Mouse (Mus musculus): ENCODE data around the gene Erf. TPM values are rescaled to one million over a fixed set of nuclear protein-coding genes. Genes with fewer than 3 reads are reported as not detected.

The Erf gene
- polyA plus RNA-seq, 1 experiment from 2014 or later = 14.6 TPM

DNA sequence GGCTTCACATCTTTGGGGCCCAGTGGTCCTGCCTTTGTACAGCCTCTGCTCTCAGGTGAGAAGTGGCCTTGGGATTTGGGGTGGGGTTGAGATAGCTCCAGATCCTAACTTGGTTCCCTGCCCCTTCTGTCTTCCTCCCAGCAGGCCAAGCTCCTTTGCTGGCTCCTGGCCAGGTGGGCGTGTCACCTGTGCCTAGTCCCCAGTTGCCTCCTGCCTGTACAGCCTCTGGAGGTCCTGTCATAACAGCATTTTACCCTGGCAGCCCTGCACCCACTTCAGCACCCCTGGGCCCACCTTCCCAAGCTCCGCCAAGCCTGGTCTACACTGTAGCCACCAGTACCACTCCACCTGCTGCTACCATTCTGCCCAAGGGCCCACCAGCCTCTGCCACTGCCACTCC, 40.4 kb upstream of the Erf start:
- Histone ChIP-seq H3K27me3 (ENCODE audit: control insufficient read depth, insufficient read depth, low read length) (no peaks in the 10 kb centered on the region), H3K27ac (ENCODE audit: low read depth, low read length) (no peak overlapping the region), H3K4me3 (ENCODE audit: low read depth, low read length) (no peak overlapping the region), H3K4me2 (ENCODE audit: low read depth, low read length, severe bottlenecking) (no peak overlapping the region), H3K9ac (ENCODE audit: low read length) (no peak overlapping the region), H3K9me3 (ENCODE audit: control insufficient read depth, low read length) (no peaks in the 10 kb centered on the region; the same call in 1 of the 2 replicates), H3K4me1 (replicated peaks; ENCODE audit: control insufficient read depth, insufficient read depth, low read length) (0 out of 2 replicates have a peak, but pooled peaks cover 2% of the 10 kb centered on the region), H3K36me3 (ENCODE audit: control insufficient read depth, insufficient read depth, low read length) (peaks cover 45% of the 10 kb centered on the region)
- DNase-seq (ENCODE audit: low spot score) = no peak
- 87% methylated on average over 2 of the region's 2 CpGs for WGBS
- no peak for ATAC-seq (replicated peaks; ENCODE audit: low FRiP score)

DNA sequence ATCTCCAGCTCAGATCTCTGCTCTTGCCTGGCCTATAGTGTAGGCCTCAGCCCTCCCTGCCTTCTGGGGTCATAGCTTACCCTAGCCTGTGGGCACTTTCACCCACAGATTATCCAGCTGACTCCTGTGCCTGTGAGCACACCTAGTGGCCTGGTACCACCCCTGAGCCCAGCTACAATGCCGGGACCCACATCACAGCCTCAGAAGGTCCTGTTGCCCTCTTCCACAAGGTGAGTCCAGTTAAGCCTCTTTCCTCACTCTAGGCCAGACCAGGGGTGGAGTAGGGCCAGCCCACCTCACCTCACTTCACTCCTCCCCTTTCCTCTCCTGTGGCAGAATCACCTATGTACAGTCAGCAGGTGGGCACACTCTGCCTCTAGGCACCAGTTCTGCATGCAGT, 39.9 kb upstream of the Erf start:
- Histone ChIP-seq H3K9ac (ENCODE audit: low read length) (no peak overlapping the region), H3K4me1 (replicated peaks; ENCODE audit: control insufficient read depth, insufficient read depth, low read length) (0 out of 2 replicates have a peak, but pooled peaks cover 2% of the 10 kb centered on the region), H3K36me3 (ENCODE audit: control insufficient read depth, insufficient read depth, low read length) (peaks cover 48% of the 10 kb centered on the region), H3K27ac (ENCODE audit: low read depth, low read length) (no peak overlapping the region), H3K27me3 (ENCODE audit: control insufficient read depth, insufficient read depth, low read length) (no peaks in the 10 kb centered on the region), H3K4me2 (ENCODE audit: low read depth, low read length, severe bottlenecking) (no peak overlapping the region), H3K4me3 (ENCODE audit: low read depth, low read length) (no peak overlapping the region), H3K9me3 (ENCODE audit: control insufficient read depth, low read length) (no peaks in the 10 kb centered on the region; the same call in 1 of the 2 replicates)
- DNase-seq (ENCODE audit: low spot score) (no peak), ATAC-seq (replicated peaks; ENCODE audit: low FRiP score) (no peak)
- 100% methylated on average over 1 of the region's 1 CpGs for WGBS

DNA sequence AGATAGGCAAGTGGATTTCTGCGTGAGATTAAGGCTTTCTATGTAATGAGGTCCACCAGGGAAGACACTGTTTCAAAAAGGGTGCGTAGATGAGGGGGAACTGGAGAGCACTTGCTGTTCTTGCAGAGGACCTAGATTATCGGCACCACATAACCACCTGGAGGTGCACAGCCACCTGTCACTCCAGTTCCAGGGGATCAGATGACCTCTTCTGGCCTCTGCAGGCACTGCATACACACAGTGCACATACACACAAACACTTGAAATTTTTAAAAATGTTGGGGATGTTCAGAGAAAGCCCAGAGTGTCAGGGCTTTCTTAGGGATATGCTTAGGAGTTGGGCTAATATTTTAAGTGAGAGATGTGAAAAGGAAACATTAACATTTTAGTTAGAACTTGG, 39.4 kb upstream of the Erf start:
- Histone ChIP-seq H3K27me3 (ENCODE audit: control insufficient read depth, insufficient read depth, low read length) (no peaks in the 10 kb centered on the region), H3K4me3 (ENCODE audit: low read depth, low read length) (no peak overlapping the region), H3K27ac (ENCODE audit: low read depth, low read length) (no peak overlapping the region), H3K9ac (ENCODE audit: low read length) (no peak overlapping the region), H3K36me3 (ENCODE audit: control insufficient read depth, insufficient read depth, low read length) (peaks cover 53% of the 10 kb centered on the region), H3K4me2 (ENCODE audit: low read depth, low read length, severe bottlenecking) (no peak overlapping the region), H3K9me3 (ENCODE audit: control insufficient read depth, low read length) (no peaks in the 10 kb centered on the region; the same call in 1 of the 2 replicates), H3K4me1 (replicated peaks; ENCODE audit: control insufficient read depth, insufficient read depth, low read length) (0 out of 2 replicates have a peak, but pooled peaks cover 2% of the 10 kb centered on the region)
- 95% methylated on average over 3 of the region's 3 CpGs for WGBS
- ATAC-seq (replicated peaks; ENCODE audit: low FRiP score) (no peak), DNase-seq (ENCODE audit: low spot score) (no peak)

DNA sequence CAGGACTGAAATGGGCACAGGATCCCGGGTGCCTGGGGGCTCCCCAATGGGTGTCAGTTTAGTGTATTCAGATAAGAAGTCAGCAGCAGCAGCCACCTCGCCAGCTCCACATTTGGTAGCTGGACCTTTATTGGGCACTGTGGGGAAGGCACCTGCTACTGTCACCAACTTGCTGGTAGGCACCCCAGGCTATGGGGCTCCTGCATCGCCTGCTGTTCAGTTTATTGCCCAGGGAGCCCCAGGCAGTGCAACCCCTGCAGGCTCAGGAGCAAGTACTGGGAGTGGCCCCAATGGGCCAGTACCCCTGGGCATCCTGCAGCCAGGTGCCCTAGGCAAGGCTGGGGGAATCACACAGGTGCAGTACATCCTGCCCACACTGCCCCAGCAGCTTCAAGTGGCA, 38.2 kb upstream of the Erf start:
- Histone ChIP-seq H3K9me3 (ENCODE audit: control insufficient read depth, low read length) (no peaks in the 10 kb centered on the region; the same call in 1 of the 2 replicates), H3K9ac (ENCODE audit: low read length) (no peak overlapping the region), H3K4me1 (replicated peaks; ENCODE audit: control insufficient read depth, insufficient read depth, low read length) (peaks cover 7% of the 10 kb centered on the region; the same call in 1 of the 2 replicates), H3K27ac (ENCODE audit: low read depth, low read length) (no peak overlapping the region), H3K4me3 (ENCODE audit: low read depth, low read length) (no peak overlapping the region), H3K36me3 (ENCODE audit: control insufficient read depth, insufficient read depth, low read length) (peaks cover 53% of the 10 kb centered on the region), H3K4me2 (ENCODE audit: low read depth, low read length, severe bottlenecking) (no peak overlapping the region), H3K27me3 (ENCODE audit: control insufficient read depth, insufficient read depth, low read length) (no peaks in the 10 kb centered on the region)
- no peak for ATAC-seq (replicated peaks; ENCODE audit: low FRiP score)
- DNase-seq (ENCODE audit: low spot score) = no peak
- WGBS = 92% methylated on average over 3 of the region's 3 CpGs

DNA sequence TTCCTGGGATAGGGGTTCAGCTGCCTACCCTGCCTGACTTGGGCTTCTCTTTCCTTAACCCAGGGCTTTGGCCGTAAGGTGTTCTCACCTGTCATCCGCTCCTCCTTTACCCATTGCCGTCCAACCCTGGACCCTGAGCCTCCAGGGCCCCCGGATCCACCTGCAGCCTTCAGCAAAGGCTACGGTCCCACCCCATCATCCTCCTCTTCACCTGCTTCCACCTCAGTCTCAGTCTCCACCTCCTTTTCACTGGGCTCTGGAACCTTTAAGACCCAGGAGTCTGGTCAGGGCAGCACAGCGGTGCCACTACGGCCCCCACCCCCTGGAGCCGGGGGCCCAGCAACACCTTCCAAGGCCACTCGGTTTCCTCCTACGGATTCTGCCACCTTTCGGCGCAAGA, 37.5 kb upstream of the Erf start:
- Histone ChIP-seq H3K9me3 (ENCODE audit: control insufficient read depth, low read length) (no peaks in the 10 kb centered on the region; the same call in 1 of the 2 replicates), H3K9ac (ENCODE audit: low read length) (no peak overlapping the region), H3K4me2 (ENCODE audit: low read depth, low read length, severe bottlenecking) (no peak overlapping the region), H3K27ac (ENCODE audit: low read depth, low read length) (no peak overlapping the region), H3K27me3 (ENCODE audit: control insufficient read depth, insufficient read depth, low read length) (no peaks in the 10 kb centered on the region), H3K36me3 (ENCODE audit: control insufficient read depth, insufficient read depth, low read length) (peaks cover 50% of the 10 kb centered on the region), H3K4me1 (replicated peaks; ENCODE audit: control insufficient read depth, insufficient read depth, low read length) (peaks cover 12% of the 10 kb centered on the region; the same call in 1 of the 2 replicates), H3K4me3 (ENCODE audit: low read depth, low read length) (no peak overlapping the region)
- ATAC-seq (replicated peaks; ENCODE audit: low FRiP score) = no peak
- DNase-seq (ENCODE audit: low spot score) = no peak
- WGBS = 95% methylated on average over 12 of the region's 12 CpGs

DNA sequence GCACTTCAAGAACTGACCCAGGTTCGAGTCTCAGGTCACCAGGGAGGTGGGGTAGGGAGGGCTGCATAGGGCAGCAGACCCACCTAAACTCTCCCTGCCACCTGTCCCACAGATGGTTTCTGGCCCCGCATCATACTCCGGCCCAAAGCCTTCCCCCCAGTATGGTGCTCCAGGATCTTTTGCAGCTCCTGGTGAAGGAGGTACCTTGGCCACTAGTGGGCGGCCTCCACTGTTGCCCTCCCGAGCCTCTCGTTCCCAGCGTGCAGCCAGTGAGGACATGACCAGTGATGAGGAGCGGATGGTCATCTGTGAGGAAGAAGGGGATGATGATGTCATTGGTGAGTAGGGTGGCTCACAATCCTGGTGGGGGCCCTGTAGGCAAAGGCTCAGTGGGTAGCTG, 36.4 kb upstream of the Erf start:
- Histone ChIP-seq H3K9ac (ENCODE audit: low read length) (no peak overlapping the region), H3K4me3 (ENCODE audit: low read depth, low read length) (no peak overlapping the region), H3K27ac (ENCODE audit: low read depth, low read length) (no peak overlapping the region), H3K9me3 (ENCODE audit: control insufficient read depth, low read length) (no peaks in the 10 kb centered on the region; the same call in 1 of the 2 replicates), H3K4me2 (ENCODE audit: low read depth, low read length, severe bottlenecking) (no peak overlapping the region), H3K4me1 (replicated peaks; ENCODE audit: control insufficient read depth, insufficient read depth, low read length) (peaks cover 12% of the 10 kb centered on the region; the same call in 1 of the 2 replicates), H3K36me3 (ENCODE audit: control insufficient read depth, insufficient read depth, low read length) (peaks cover 41% of the 10 kb centered on the region), H3K27me3 (ENCODE audit: control insufficient read depth, insufficient read depth, low read length) (no peaks in the 10 kb centered on the region)
- 87% methylated on average over 8 of the region's 8 CpGs for WGBS
- ATAC-seq (replicated peaks; ENCODE audit: low FRiP score) (no peak), DNase-seq (ENCODE audit: low spot score) (no peak)

DNA sequence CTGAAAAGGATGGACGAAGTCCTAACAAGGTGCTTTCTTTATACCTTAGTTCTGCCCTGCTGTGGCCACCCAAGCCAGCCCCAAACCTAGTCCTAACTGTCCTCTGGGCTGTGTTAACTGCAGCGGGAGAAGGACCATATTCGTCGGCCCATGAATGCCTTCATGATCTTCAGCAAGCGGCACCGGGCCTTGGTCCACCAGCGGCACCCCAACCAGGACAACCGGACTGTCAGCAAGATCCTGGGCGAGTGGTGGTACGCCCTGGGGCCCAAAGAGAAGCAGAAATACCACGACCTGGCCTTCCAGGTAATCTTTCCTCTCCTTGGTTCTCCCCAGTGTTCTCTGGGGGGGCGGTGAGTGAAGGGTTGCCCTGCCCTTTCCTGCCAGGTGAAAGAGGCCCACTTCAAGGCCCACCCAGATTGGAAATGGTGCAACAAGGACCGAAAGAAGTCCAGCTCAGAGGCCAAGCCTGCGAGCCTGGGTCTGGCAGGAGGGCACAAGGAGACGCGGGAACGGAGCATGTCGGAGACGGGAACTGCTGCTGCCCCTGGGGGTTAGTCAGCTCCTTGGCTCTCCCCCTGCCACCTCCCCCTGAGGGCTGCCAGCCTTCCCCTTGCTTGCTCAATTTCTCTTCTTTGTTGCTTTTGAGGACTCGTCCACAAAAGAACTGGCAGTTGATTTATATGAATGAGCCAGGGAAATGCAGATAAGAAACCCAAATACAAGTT, 35.1 kb upstream of the Erf start:
- no peaks in the 10 kb centered on the region; the same call in 1 of the 2 replicates for H3K9me3 ChIP-seq (ENCODE audit: control insufficient read depth, low read length)
- H3K36me3 ChIP-seq (ENCODE audit: control insufficient read depth, insufficient read depth, low read length) = peaks cover 39% of the 10 kb centered on the region
- no peaks in the 10 kb centered on the region for H3K27me3 ChIP-seq (ENCODE audit: control insufficient read depth, insufficient read depth, low read length)
- DNase-seq (ENCODE audit: low spot score) (no peak), ATAC-seq (replicated peaks; ENCODE audit: low FRiP score) (no peak)
- no peak overlapping the region for H3K9ac ChIP-seq (ENCODE audit: low read length)
- H3K4me1 ChIP-seq (replicated peaks; ENCODE audit: control insufficient read depth, insufficient read depth, low read length) = peaks cover 19% of the 10 kb centered on the region
- H3K4me2 ChIP-seq (ENCODE audit: low read depth, low read length, severe bottlenecking) = no peak overlapping the region
- WGBS = 93% methylated on average over 20 of the region's 20 CpGs
- no peak overlapping the region; the same call in 1 of the 2 replicates for H3K4me3 ChIP-seq (ENCODE audit: low read depth, low read length)
- H3K27ac ChIP-seq (ENCODE audit: low read depth, low read length) = no peak overlapping the region

DNA sequence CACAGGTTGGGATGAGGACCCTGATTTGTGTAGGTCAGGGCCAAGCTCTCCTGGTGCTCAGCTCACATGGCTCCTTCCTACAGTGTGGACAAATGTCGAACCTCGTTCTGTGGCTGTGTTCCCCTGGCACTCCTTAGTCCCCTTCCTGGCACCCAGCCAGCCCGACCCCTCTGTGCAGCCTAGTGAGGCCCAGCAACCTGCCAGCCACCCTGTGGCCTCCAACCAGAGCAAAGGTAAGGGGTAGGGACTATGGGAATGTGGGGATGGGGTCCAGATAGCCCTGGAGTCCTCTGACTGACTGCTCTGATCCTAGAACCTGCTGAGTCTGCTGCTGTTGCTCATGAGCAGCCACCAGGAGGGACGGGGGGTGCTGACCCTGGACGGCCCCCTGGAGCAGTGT, 34.2 kb upstream of the Erf start:
- Histone ChIP-seq H3K9ac (ENCODE audit: low read length) (no peak overlapping the region), H3K4me1 (replicated peaks; ENCODE audit: control insufficient read depth, insufficient read depth, low read length) (peaks cover 28% of the 10 kb centered on the region), H3K9me3 (ENCODE audit: control insufficient read depth, low read length) (no peaks in the 10 kb centered on the region; the same call in 1 of the 2 replicates), H3K27me3 (ENCODE audit: control insufficient read depth, insufficient read depth, low read length) (no peaks in the 10 kb centered on the region), H3K4me2 (ENCODE audit: low read depth, low read length, severe bottlenecking) (no peak overlapping the region), H3K4me3 (ENCODE audit: low read depth, low read length) (no peak overlapping the region; the same call in 1 of the 2 replicates), H3K36me3 (ENCODE audit: control insufficient read depth, insufficient read depth, low read length) (peaks cover 36% of the 10 kb centered on the region), H3K27ac (ENCODE audit: low read depth, low read length) (no peak overlapping the region)
- WGBS = 91% methylated on average over 5 of the region's 5 CpGs
- ATAC-seq (replicated peaks; ENCODE audit: low FRiP score) (no peak), DNase-seq (ENCODE audit: low spot score) (no peak)

DNA sequence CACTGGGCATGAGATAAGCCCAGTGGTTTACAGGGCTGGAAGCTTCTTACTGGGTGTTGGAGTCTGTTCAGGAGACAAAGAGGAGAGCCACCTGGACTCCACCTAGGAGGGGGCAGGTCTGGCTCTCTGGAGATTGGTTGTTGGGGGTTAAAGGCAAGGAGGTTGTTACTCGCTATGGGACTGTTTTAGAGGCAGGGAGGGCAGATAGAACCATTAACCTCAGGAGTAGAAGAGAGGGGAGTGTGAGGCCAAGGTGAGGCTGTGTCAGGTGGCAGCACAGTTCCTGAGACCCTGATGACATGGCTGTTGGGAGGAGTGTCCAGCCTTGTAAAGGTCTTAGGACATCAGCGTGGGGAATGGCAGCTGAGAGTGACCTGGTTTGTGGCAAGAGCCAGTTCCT, 33.6 kb upstream of the Erf start:
- Histone ChIP-seq H3K9me3 (ENCODE audit: control insufficient read depth, low read length) (no peaks in the 10 kb centered on the region), H3K27me3 (ENCODE audit: control insufficient read depth, insufficient read depth, low read length) (no peaks in the 10 kb centered on the region), H3K4me1 (replicated peaks; ENCODE audit: control insufficient read depth, insufficient read depth, low read length) (peaks cover 32% of the 10 kb centered on the region), H3K4me2 (ENCODE audit: low read depth, low read length, severe bottlenecking) (peak overlapping the region; percentile 83), H3K27ac (ENCODE audit: low read depth, low read length) (no peak overlapping the region), H3K9ac (ENCODE audit: low read length) (peak overlapping the region; percentile 84), H3K36me3 (ENCODE audit: control insufficient read depth, insufficient read depth, low read length) (peaks cover 31% of the 10 kb centered on the region), H3K4me3 (ENCODE audit: low read depth, low read length) (peak overlapping the region; percentile 77)
- DNase-seq (ENCODE audit: low spot score) (no peak), ATAC-seq (replicated peaks; ENCODE audit: low FRiP score) (no peak)
- 81% methylated on average over 2 of the region's 2 CpGs for WGBS

Measured in forebrain, embryonic 11.5 days (tissue).